Mouse (Mus musculus): Measurements from ENCODE around the gene Kctd19. TPM values are rescaled to one million over a fixed set of nuclear protein-coding genes. Genes with fewer than 3 reads are reported as not detected.

Kctd19 gene
- total and polyA plus RNA-seq, 3 experiments = not detected

- no peak for ATAC-seq (ENCODE audit: extremely low read depth, insufficient number of reproducible peaks, low FRiP score, poor library complexity, severe bottlenecking)
- DNase-seq (ENCODE audit: low spot score) = peak; percentile 35
- Histone ChIP-seq H3K4me1 (ENCODE audit: insufficient read depth, low read depth, low read length) (peaks cover 75% of the 10 kb centered on the region), H3K4me3 (ENCODE audit: low read depth, low read length) (peak overlapping the region; percentile 74), H3K9me3 (replicated peaks) (no peaks in the 10 kb centered on the region), H3K27me3 (ENCODE audit: insufficient read depth, low read length) (peaks cover 42% of the 10 kb centered on the region), H3K36me3 (replicated peaks) (peaks cover 4% of the 10 kb centered on the region)
- TF ChIP-seq POLR2AphosphoS5 (IDR thresholded peaks at IDR 0.05; ENCODE audit: insufficient replicate concordance, low read depth, low read length) = no peak
- no peak for TF ChIP-seq CTCF (IDR thresholded peaks at IDR 0.05; ENCODE audit: low read depth, low read length)
- no peak for TF ChIP-seq TAL1 (conservative IDR thresholded peaks at IDR 0.05; ENCODE audit: low read depth, low read length)
- TF ChIP-seq GATA1 (IDR thresholded peaks at IDR 0.05; ENCODE audit: borderline replicate concordance, low read length) = no peak
- no peak for TF ChIP-seq GATA2 (IDR thresholded peaks at IDR 0.05; ENCODE audit: borderline replicate concordance, low read depth, low read length)
Observed at GRCm38 (mm10) chr8:105346611-105347427, 66.5 kb downstream of the Kctd19 start.

- Histone ChIP-seq H3K4me3 (ENCODE audit: low read depth, low read length) (no peak overlapping the region), H3K27me3 (ENCODE audit: insufficient read depth, low read length) (peaks cover 30% of the 10 kb centered on the region)
- DNase-seq (ENCODE audit: low spot score) = no peak
Observed at GRCm38 (mm10) chr8:105345061-105345975, 68.0 kb downstream of the Kctd19 start.

GRCm38 (mm10) chr8:105343791-105344574 lies 69.3 kb downstream of the Kctd19 start:
- ATAC-seq (ENCODE audit: extremely low read depth, insufficient number of reproducible peaks, low FRiP score, poor library complexity, severe bottlenecking) (no peak), DNase-seq (ENCODE audit: low spot score) (no peak)
- no peak for TF ChIP-seq GATA1 (IDR thresholded peaks at IDR 0.05; ENCODE audit: borderline replicate concordance, low read length)
- Histone ChIP-seq H3K36me3 (replicated peaks) (peaks cover 13% of the 10 kb centered on the region), H3K9me3 (replicated peaks) (no peaks in the 10 kb centered on the region), H3K4me3 (ENCODE audit: low read depth, low read length) (no peak overlapping the region), H3K27me3 (ENCODE audit: insufficient read depth, low read length) (peaks cover 16% of the 10 kb centered on the region), H3K4me1 (ENCODE audit: insufficient read depth, low read depth, low read length) (peaks cover 94% of the 10 kb centered on the region)

More at GRCm38 (mm10) chr8:105345061-105345975, 68.0 kb downstream of the Kctd19 start:
- peaks cover 89% of the 10 kb centered on the region for H3K4me1 ChIP-seq (ENCODE audit: insufficient read depth, low read depth, low read length)
- ATAC-seq (ENCODE audit: extremely low read depth, insufficient number of reproducible peaks, low FRiP score, poor library complexity, severe bottlenecking) = no peak
- H3K9me3 ChIP-seq (replicated peaks) = no peaks in the 10 kb centered on the region
- H3K36me3 ChIP-seq (replicated peaks) = peaks cover 12% of the 10 kb centered on the region
- no peak for TF ChIP-seq CTCF (IDR thresholded peaks at IDR 0.05; ENCODE audit: low read depth, low read length)
- TF ChIP-seq POLR2AphosphoS5 (IDR thresholded peaks at IDR 0.05; ENCODE audit: insufficient replicate concordance, low read depth, low read length) = no peak
- no peak for TF ChIP-seq GATA2 (IDR thresholded peaks at IDR 0.05; ENCODE audit: borderline replicate concordance, low read depth, low read length)
- TF ChIP-seq GATA1 (IDR thresholded peaks at IDR 0.05; ENCODE audit: borderline replicate concordance, low read length) = no peak
- TF ChIP-seq TAL1 (conservative IDR thresholded peaks at IDR 0.05; ENCODE audit: low read depth, low read length) = no peak

GRCm38 (mm10) chr8:105342768-105343167 lies 70.5 kb downstream of the Kctd19 start:
- Histone ChIP-seq H3K9me3 (replicated peaks) (no peaks in the 10 kb centered on the region), H3K36me3 (replicated peaks) (peaks cover 21% of the 10 kb centered on the region), H3K27me3 (ENCODE audit: insufficient read depth, low read length) (peaks cover 8% of the 10 kb centered on the region; the same call in 1 of the 2 replicates), H3K4me3 (ENCODE audit: low read depth, low read length) (no peak overlapping the region), H3K4me1 (ENCODE audit: insufficient read depth, low read depth, low read length) (peaks cover 94% of the 10 kb centered on the region)
- no peak for TF ChIP-seq CTCF (IDR thresholded peaks at IDR 0.05; ENCODE audit: low read depth, low read length)
- TF ChIP-seq TAL1 (conservative IDR thresholded peaks at IDR 0.05; ENCODE audit: low read depth, low read length) = no peak
- no peak for TF ChIP-seq GATA2 (IDR thresholded peaks at IDR 0.05; ENCODE audit: borderline replicate concordance, low read depth, low read length)
- TF ChIP-seq GATA1 (IDR thresholded peaks at IDR 0.05; ENCODE audit: borderline replicate concordance, low read length) = no peak
- no peak for TF ChIP-seq POLR2AphosphoS5 (IDR thresholded peaks at IDR 0.05; ENCODE audit: insufficient replicate concordance, low read depth, low read length)
- DNase-seq (ENCODE audit: low spot score) (no peak), ATAC-seq (ENCODE audit: extremely low read depth, insufficient number of reproducible peaks, low FRiP score, poor library complexity, severe bottlenecking) (no peak)

- peaks cover 91% of the 10 kb centered on the region for H3K4me1 ChIP-seq (ENCODE audit: insufficient read depth, low read depth, low read length)
- TF ChIP-seq GATA1 (IDR thresholded peaks at IDR 0.05; ENCODE audit: borderline replicate concordance, low read length) = no peak
- no peak for TF ChIP-seq CTCF (IDR thresholded peaks at IDR 0.05; ENCODE audit: low read depth, low read length)
- no peak overlapping the region for H3K4me3 ChIP-seq (ENCODE audit: low read depth, low read length)
- H3K9me3 ChIP-seq (replicated peaks) = no peaks in the 10 kb centered on the region
- no peak for DNase-seq (ENCODE audit: low spot score)
- no peak for ATAC-seq (ENCODE audit: extremely low read depth, insufficient number of reproducible peaks, low FRiP score, poor library complexity, severe bottlenecking)
- peaks cover under 1% of the 10 kb centered on the region; the same call in 1 of the 2 replicates for H3K27me3 ChIP-seq (ENCODE audit: insufficient read depth, low read length)
- peaks cover 35% of the 10 kb centered on the region for H3K36me3 ChIP-seq (replicated peaks)
Observed at GRCm38 (mm10) chr8:105341399-105341798, 71.9 kb downstream of the Kctd19 start.
